Mouse (Mus musculus): Measurements from ENCODE around the gene Med20.

GRCm38 (mm10) chr17:47578655-47579054 is 32.7 kb upstream of the Med20 start:
- peak; percentile 80 for TF ChIP-seq GATA1 (IDR thresholded peaks at IDR 0.05; ENCODE audit: low read length)
- TF ChIP-seq TAL1 (IDR thresholded peaks at IDR 0.05; ENCODE audit: low read length): peak; percentile 71
